9 mouse cellular contexts compared by ENCODE assay signal in the genomic region with DNA sequence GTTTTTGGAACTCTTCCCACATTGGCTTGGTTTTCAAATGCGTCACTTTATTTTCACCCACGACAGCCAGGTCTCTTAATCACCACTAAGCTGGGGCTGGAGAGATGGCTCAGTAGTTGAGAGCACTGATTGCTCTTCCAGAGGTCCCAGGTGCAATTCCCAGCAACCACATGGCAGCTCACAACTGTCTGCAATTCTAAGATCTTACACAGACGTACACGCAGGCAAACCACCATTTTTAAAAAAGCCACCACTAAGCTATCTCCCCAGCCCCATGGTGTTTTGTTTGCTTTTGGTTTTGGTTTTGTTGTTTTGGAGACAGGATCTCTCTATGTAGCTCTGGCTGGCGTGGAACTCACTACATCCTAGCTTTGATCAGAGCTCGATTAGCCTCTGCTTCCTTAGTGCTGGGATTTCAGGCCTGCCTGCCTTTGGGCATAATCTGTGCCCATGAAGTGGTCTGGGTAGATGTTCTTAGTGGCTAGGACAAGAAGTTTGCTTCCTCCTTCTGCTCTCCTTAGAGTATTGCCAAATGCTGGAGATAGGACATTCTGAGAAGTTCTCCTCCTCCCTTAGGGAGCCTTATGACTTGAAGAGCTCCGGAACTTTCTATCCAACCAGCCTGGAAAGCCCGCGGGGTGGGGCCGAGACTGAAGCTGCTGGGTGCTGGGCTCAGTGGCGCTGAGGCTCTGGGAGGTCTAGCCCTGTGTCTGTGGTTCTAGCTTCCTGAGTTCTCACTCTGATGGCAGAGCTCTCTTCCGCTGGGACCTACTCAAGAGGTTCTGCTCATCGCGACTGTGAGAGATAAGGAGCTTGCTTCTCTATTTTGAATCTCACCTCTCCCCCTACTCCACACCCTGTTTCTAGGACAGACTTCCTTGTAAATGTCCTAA. TPM values are rescaled to one million over a fixed set of nuclear protein-coding genes. Genes with fewer than 3 reads are reported as not detected.
DNase-seq lines count a peak whose midpoint lies in the region.
"Had no signal": no experiment of that assay in that cellular context is flagged by ENCODE, and none has a peak within 500 bp of the region (broad histone marks: within the 10 kb centered on the region; RNA-seq: fewer than 3 reads in every experiment).

No protein-coding gene starts in this region.

- DNase-seq in lung, adult 18-20 months, result peak; percentile 48
- no peak for DNase-seq in lung, postnatal 14 days
- DNase-seq in heart, postnatal 36 days, result peak; percentile 34 to 37
- DNase-seq in thymus, postnatal 36 days, result peak; percentile 71 to 78
- DNase-seq in cerebellum, postnatal 36 days, result no peak
- DNase-seq in layer of hippocampus, postnatal 10 days (ENCODE audit: low spot score in 2 of 2), result no peak
- no peak for DNase-seq in embryo, embryonic 10.5 days (ENCODE audit: low spot score)

- intact Hi-C loops in heart, postnatal 36 days (cut with DNase I), result no loop called here

- peak overlapping the region; percentile 77 for H3K4me3 ChIP-seq in megakaryocyte, embryonic 14.5 days (replicated peaks)
- H3K4me3 ChIP-seq: limb, embryonic 12.5 days had no signal

- no peaks in the 10 kb centered on the region for H3K36me3 ChIP-seq in megakaryocyte, embryonic 14.5 days (replicated peaks; ENCODE audit: low read length)
- H3K36me3 ChIP-seq: limb, embryonic 12.5 days had no signal

- H3K27me3 ChIP-seq in megakaryocyte, embryonic 14.5 days (replicated peaks), result no peaks in the 10 kb centered on the region
- H3K27me3 ChIP-seq: limb, embryonic 12.5 days had no signal

- peaks cover 50% of the 10 kb centered on the region for H3K4me1 ChIP-seq in megakaryocyte, embryonic 14.5 days
- H3K4me1 ChIP-seq: limb, embryonic 12.5 days had no signal

- H3K9me3 ChIP-seq in megakaryocyte, embryonic 14.5 days, result no peaks in the 10 kb centered on the region
- H3K9me3 ChIP-seq: limb, embryonic 12.5 days had no signal

RNA-seq across cellular contexts. Expression of gene Phf20, which starts 6.0 kb away (rescaled TPM):
- total RNA-seq in heart, postnatal 36 days (2021), result 10 to 100 TPM; 19.3 to 23.8 TPM
- 31.7 and 56.9 TPM in 2 replicates for polyA plus RNA-seq in megakaryocyte, embryonic 14.5 days (2012; ENCODE audit: insufficient read depth, low replicate concordance)
- 10 to 100 TPM; 75.4 to 86.9 TPM for total RNA-seq in layer of hippocampus, postnatal 10 days (2021)

RNA-seq across cellular contexts. Expression of gene Rbm39, which starts 10.2 kb away (rescaled TPM):
- total RNA-seq in heart, postnatal 36 days (2021), result 100 to 1,000 TPM; 143 to 146 TPM
- polyA plus RNA-seq in megakaryocyte, embryonic 14.5 days (2012; ENCODE audit: insufficient read depth, low replicate concordance), result 68.5 and 230 TPM in 2 replicates
- total RNA-seq in layer of hippocampus, postnatal 10 days (2021), result 100 to 1,000 TPM; 290 to 339 TPM

RNA-seq across cellular contexts. Expression of gene Nfs1, which starts 46.3 kb away (rescaled TPM):
- 10 to 100 TPM; 86.3 to 93.6 TPM for total RNA-seq in heart, postnatal 36 days (2021)
- polyA plus RNA-seq in megakaryocyte, embryonic 14.5 days (2012; ENCODE audit: insufficient read depth, low replicate concordance), result 5.4 and 12.7 TPM in 2 replicates
- total RNA-seq in layer of hippocampus, postnatal 10 days (2021), result 10 to 100 TPM; 33.1 to 35.3 TPM

RNA-seq across cellular contexts. Expression of gene Romo1, which starts 46.4 kb away (rescaled TPM):
- total RNA-seq in heart, postnatal 36 days (2021), result 100 to 1,000 TPM; 345 to 377 TPM
- polyA plus RNA-seq in megakaryocyte, embryonic 14.5 days (2012; ENCODE audit: insufficient read depth, low replicate concordance), result 248 and 453 TPM in 2 replicates
- 100 to 1,000 TPM; 230 to 245 TPM for total RNA-seq in layer of hippocampus, postnatal 10 days (2021)

Comparison
In these comparisons a context has a peak if more than half of its experiments do, and no peak if none do; other contexts are left out.
1. DNase-seq: peak in lung, adult 18-20 months (2 of 2), heart, postnatal 36 days (2 of 2) and thymus, postnatal 36 days (2 of 2); none in lung, postnatal 14 days (single experiment), cerebellum, postnatal 36 days (0 of 2), layer of hippocampus, postnatal 10 days (0 of 2) and embryo, embryonic 10.5 days (single experiment).